Mouse (Mus musculus): ENCODE measurements at regions not wholly inside any gene's neighbourhood (a gene's known extent, or its start where the extent isn't known, plus 50 kb on each side); places are given as distances from the start of the nearest gene placed in this dataset.

- intact Hi-C loops (cut with DNase I): no loop called here
- DNase-seq (ENCODE audit: extremely low spot score in 1 of 2, low spot score in 2 of 2): no peak
- no peak for TF ChIP-seq CTCF (IDR thresholded peaks at IDR 0.05)
- H3K4me3 ChIP-seq: no peak overlapping the region
- no peak overlapping the region for H3K27ac ChIP-seq
These were observed 188.1 kb downstream of the Gm10260 start for GRCm38 (mm10) chr13:97572352-97572751.

DNA sequence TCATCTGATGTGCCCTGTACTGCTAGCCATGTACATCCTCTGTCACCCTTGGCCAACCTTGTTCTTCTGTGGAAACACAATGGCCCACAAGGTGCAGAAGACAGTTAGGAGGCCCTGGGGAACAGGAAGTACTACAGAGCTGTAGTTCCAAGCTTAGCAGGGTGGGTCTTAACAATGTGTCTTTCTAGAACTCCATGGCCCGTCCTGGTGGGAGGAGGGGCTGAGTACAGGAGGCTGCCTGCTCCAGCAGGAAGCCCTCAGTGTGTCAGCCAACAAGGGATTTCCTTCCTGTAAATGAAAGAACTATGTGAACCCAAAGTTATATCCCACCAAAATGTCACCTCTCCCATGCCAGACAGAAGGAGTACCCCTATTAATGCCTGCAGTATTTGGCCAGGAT lies 190.4 kb downstream of the Gm10260 start:
- H3K4me3 ChIP-seq: no peak overlapping the region
- TF ChIP-seq CTCF (IDR thresholded peaks at IDR 0.05): no peak
- DNase-seq (ENCODE audit: extremely low spot score in 1 of 2, low spot score in 2 of 2): no peak
- intact Hi-C loops (cut with DNase I): no loop called here
- no peak overlapping the region for H3K27ac ChIP-seq

DNA sequence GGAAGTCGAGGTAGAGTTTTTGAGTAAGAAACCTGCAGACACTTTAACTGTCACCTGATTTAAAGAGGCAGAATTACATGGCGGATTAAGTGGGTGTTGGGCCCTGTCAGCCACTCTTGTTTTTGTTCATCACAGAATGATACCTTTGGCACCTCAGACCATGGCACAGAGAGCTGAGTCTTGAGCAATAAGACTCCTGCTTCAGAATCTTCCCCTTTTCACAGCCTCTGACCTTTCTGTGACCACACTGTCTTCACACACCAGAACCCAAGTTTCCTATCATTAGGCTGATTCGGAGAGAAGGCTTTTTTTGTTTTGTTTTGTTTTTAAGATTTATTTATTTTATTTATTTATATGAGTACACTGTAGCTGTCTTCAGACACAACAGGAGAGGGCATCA lies 192.8 kb downstream of the Gm10260 start:
- Histone ChIP-seq H3K27ac (no peak overlapping the region), H3K4me3 (no peak overlapping the region)
- intact Hi-C loops (cut with DNase I): no loop called here
- no peak for TF ChIP-seq CTCF (IDR thresholded peaks at IDR 0.05)
- DNase-seq (ENCODE audit: extremely low spot score in 1 of 2, low spot score in 2 of 2): no peak

DNA sequence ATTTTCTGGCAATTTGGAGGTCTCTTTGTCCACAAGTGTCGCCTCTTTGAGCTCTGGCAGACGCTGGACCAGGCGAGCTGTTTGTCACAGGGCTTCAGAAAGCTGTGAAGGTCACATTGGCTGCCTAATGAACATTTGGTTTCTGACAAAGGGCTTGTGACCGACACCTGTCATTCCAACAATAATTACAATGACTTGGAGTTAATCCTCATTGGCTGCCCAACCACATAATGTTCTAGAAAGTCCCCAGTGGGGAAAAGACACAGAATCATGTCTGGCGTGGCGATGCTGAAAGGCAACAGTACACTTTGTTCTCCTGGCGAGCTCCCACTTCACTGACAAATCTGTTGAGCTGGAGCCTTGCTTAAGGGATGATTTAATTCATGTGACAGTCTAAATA lies 194.4 kb downstream of the Gm10260 start:
- no peak for DNase-seq (ENCODE audit: extremely low spot score in 1 of 2, low spot score in 2 of 2)
- peak overlapping the region; percentile 55 for H3K27ac ChIP-seq
- intact Hi-C loops (cut with DNase I): no loop called here
- no peak for TF ChIP-seq CTCF (IDR thresholded peaks at IDR 0.05)
- H3K4me3 ChIP-seq: no peak overlapping the region

GRCm38 (mm10) chr13:97562241-97562640 lies 198.2 kb downstream of the Gm10260 start:
- DNase-seq (ENCODE audit: extremely low spot score in 1 of 2, low spot score in 2 of 2): no peak
- no peak overlapping the region for H3K4me3 ChIP-seq
- H3K27ac ChIP-seq: peak overlapping the region; percentile 87
- TF ChIP-seq CTCF (IDR thresholded peaks at IDR 0.05): no peak; the same call in 1 of the 2 replicates
- intact Hi-C loops (cut with DNase I): loop anchor here (5.0 kb wide), 1 partner anchor 145 kb away; no protein-coding TSS in a partner anchor

GRCm38 (mm10) chr13:97560789-97561188 lies 199.6 kb downstream of the Gm10260 start:
- intact Hi-C loops (cut with DNase I): loop anchor here (2.0 to 5.0 kb wide), 2 partner anchors 46 to 147 kb away; no protein-coding TSS in a partner anchor
- H3K27ac ChIP-seq: peak overlapping the region; percentile 87
- H3K4me3 ChIP-seq: no peak overlapping the region
- no peak for TF ChIP-seq CTCF (IDR thresholded peaks at IDR 0.05)
- no peak for DNase-seq (ENCODE audit: extremely low spot score in 1 of 2, low spot score in 2 of 2)

DNA sequence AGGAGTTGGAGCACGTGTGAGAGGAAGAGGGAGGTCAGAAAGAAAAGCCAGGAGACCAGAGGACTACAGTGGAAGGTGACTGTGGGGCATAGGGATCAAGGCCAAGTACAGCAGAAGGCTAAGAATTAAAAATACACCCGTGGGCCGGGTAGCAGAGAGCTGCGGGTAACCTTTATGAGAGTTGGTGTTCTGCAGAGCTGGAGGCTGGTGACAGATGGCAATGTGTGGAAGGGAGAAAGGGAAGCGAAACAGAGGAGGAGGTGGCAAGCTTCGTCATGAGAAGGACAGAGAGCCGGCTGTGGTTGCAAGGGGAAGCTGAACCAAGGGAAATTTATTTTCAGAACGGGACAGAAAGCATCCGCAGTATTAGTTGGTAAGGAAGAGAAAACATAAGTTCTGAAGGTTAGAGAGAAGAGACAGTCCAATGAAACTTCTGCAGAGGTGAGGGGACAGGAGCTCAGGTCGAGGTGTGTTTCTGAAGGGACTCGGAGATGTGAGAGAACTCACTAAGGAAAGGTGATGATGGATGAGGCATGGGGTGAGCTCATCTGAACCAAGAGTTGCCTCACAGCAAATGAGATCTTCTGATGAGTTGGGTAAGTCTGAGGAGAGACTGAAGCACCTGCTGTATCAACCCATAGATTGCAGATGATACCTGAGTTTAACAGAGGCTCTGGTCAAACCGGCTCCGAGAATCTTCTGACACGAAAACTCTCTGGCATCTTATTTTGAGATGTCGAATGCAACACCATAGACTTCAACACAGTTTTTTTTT lies 200.6 kb downstream of the Gm10260 start:
- H3K27ac ChIP-seq: peak overlapping the region; percentile 87
- DNase-seq (ENCODE audit: extremely low spot score in 1 of 2, low spot score in 2 of 2): peak; percentile 72 to 74
- H3K4me3 ChIP-seq: no peak overlapping the region
- TF ChIP-seq CTCF (IDR thresholded peaks at IDR 0.05): no peak
- intact Hi-C loops (cut with DNase I): loop anchor here (1.0 to 10.0 kb wide), 6 partner anchors 47 to 215 kb away; no protein-coding TSS in a partner anchor

- no peak for TF ChIP-seq CTCF (IDR thresholded peaks at IDR 0.05)
- intact Hi-C loops (cut with DNase I): loop anchor here (1.0 to 10.0 kb wide), 4 partner anchors 66 to 216 kb away; no protein-coding TSS in a partner anchor
- DNase-seq (ENCODE audit: extremely low spot score in 1 of 2, low spot score in 2 of 2): no peak
- Histone ChIP-seq H3K4me3 (no peak overlapping the region), H3K27ac (peak overlapping the region; percentile 87)
These were observed 201.5 kb downstream of the Gm10260 start for GRCm38 (mm10) chr13:97558884-97559283.

DNA sequence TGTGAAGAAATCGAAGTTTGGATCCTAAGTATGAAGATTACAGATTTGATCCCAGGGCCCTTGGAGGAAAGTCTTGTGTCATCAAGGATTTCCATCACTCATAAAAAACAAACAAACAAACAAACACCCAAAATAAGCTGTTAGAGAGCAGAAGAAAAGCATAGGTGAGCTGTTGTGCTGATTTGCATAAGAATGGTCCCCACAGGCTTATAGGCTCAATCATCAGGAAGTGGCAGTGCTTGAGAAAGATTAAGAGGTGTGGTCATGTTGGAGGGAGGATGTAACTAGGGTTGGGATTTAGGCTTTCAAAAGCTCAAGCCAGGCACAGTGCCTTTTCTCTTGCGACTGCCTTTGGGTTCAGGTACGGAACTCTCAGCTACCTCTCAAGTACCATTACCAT lies 205.1 kb downstream of the Gm10260 start:
- Histone ChIP-seq H3K4me3 (no peak overlapping the region), H3K27ac (peak overlapping the region; percentile 80; the same call in 1 of the 2 replicates)
- TF ChIP-seq CTCF (IDR thresholded peaks at IDR 0.05): no peak
- intact Hi-C loops (cut with DNase I): loop anchor here (10.0 kb wide), 1 partner anchor 219 kb away; no protein-coding TSS in a partner anchor
- no peak for DNase-seq (ENCODE audit: extremely low spot score in 1 of 2, low spot score in 2 of 2)

GRCm38 (mm10) chr13:97554601-97555000 lies 205.8 kb downstream of the Gm10260 start:
- no peak for DNase-seq (ENCODE audit: extremely low spot score in 1 of 2, low spot score in 2 of 2)
- TF ChIP-seq CTCF (IDR thresholded peaks at IDR 0.05): no peak
- Histone ChIP-seq H3K4me3 (no peak overlapping the region), H3K27ac (peak overlapping the region; percentile 80)
- intact Hi-C loops (cut with DNase I): loop anchor here (5.0 to 10.0 kb wide), 4 partner anchors 167 to 383 kb away; partner anchors contain the start of gene Enc1

DNA sequence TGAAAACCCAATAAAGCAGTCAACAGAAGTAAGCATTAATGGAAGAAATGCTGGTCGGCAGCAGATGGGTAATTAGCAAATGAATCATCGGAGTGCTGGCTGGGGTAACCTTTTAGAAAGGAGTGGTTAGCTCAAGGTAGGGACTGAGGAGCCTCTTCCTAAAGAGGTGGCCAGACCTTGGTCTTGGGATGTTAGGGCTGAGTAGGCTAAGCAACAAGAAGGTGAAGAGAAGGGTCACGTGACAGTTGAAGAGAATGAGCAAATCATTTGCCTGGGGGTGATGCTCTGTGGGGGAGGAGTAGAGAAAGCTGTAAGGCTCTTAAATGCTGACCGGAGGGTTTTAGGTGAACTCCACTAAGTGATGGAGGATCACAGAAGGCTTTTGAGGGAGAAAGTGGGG lies 208.2 kb downstream of the Gm10260 start:
- no peak for TF ChIP-seq CTCF (IDR thresholded peaks at IDR 0.05)
- no peak for DNase-seq (ENCODE audit: extremely low spot score in 1 of 2, low spot score in 2 of 2)
- intact Hi-C loops (cut with DNase I): loop anchor here (5.0 to 10.0 kb wide), 4 partner anchors 165 to 385 kb away; partner anchors contain the start of gene Enc1
- Histone ChIP-seq H3K27ac (peak overlapping the region; percentile 62; the same call in 1 of the 2 replicates), H3K4me3 (no peak overlapping the region)

- Histone ChIP-seq H3K4me3 (no peak overlapping the region), H3K27ac (peak overlapping the region; percentile 91)
- DNase-seq (ENCODE audit: extremely low spot score in 1 of 2, low spot score in 2 of 2): no peak
- no peak for TF ChIP-seq CTCF (IDR thresholded peaks at IDR 0.05)
- intact Hi-C loops (cut with DNase I): loop anchor here (5.0 to 10.0 kb wide), 4 partner anchors 164 to 386 kb away; partner anchors contain the start of gene Enc1
These were observed 209.6 kb downstream of the Gm10260 start for GRCm38 (mm10) chr13:97550880-97551279.

All from left cerebral cortex, adult 2 months (tissue).